Mouse (Mus musculus) kidney, postnatal 10 days (tissue): Measurements from ENCODE around the gene Rsph1.

ENCODE experiments used
- DNase-seq: peaks from one replicate; pipeline ENCODE4 v3.0.0; 2021; ENCODE audit warnings: mixed read lengths

The Rsph1 gene

GRCm38 (mm10) chr17:31276922-31277918, at the start of gene Rsph1:
Gene Rsph1, minus strand, starts transcription at chr17:31277383.
- peak; percentile 99 for DNase-seq

GRCm38 (mm10) chr17:31326220-31326852, 49.2 kb upstream of the Rsph1 start:
- no peak for DNase-seq

GRCm38 (mm10) chr17:31325451-31326219, 48.5 kb upstream of the Rsph1 start:
- DNase-seq, result peak; percentile 70

GRCm38 (mm10) chr17:31324227-31324626, 47.0 kb upstream of the Rsph1 start:
- no peak for DNase-seq

GRCm38 (mm10) chr17:31323379-31323778, 46.2 kb upstream of the Rsph1 start:
- DNase-seq, result no peak

- no peak for DNase-seq
Observed at GRCm38 (mm10) chr17:31322446-31322845, 45.3 kb upstream of the Rsph1 start.

- DNase-seq, result no peak
Observed at GRCm38 (mm10) chr17:31321425-31321824, 44.2 kb upstream of the Rsph1 start.

GRCm38 (mm10) chr17:31318906-31319767, 42.0 kb upstream of the Rsph1 start:
- no peak for DNase-seq

GRCm38 (mm10) chr17:31317521-31318272, 40.5 kb upstream of the Rsph1 start:
- no peak for DNase-seq

GRCm38 (mm10) chr17:31316998-31317397, 39.8 kb upstream of the Rsph1 start:
- no peak for DNase-seq

GRCm38 (mm10) chr17:31315993-31316392, 38.8 kb upstream of the Rsph1 start:
- no peak for DNase-seq

- DNase-seq, result no peak
Observed at GRCm38 (mm10) chr17:31315046-31315792, 38.0 kb upstream of the Rsph1 start.

- DNase-seq, result no peak
Observed at GRCm38 (mm10) chr17:31312648-31313047, 35.5 kb upstream of the Rsph1 start.

GRCm38 (mm10) chr17:31311047-31311446, 33.9 kb upstream of the Rsph1 start:
- DNase-seq, result no peak

- no peak for DNase-seq
Observed at GRCm38 (mm10) chr17:31309281-31309793, 32.2 kb upstream of the Rsph1 start.

GRCm38 (mm10) chr17:31308291-31308816, 31.2 kb upstream of the Rsph1 start:
- no peak for DNase-seq

- no peak for DNase-seq
Observed at GRCm38 (mm10) chr17:31307756-31308155, 30.6 kb upstream of the Rsph1 start.

GRCm38 (mm10) chr17:31305776-31306120, 28.6 kb upstream of the Rsph1 start:
- no peak for DNase-seq

- DNase-seq, result peak; percentile 76
Observed at GRCm38 (mm10) chr17:31304895-31305775, 28.0 kb upstream of the Rsph1 start.
